Mouse (Mus musculus): ENCODE measurements around the gene Drc1.

Gene Drc1

GRCm38 (mm10) chr5:30287106-30287882 is 6.1 kb downstream of the Drc1 start:
- DNase-seq (ENCODE audit: low spot score in 2 of 2) = no peak

DNA sequence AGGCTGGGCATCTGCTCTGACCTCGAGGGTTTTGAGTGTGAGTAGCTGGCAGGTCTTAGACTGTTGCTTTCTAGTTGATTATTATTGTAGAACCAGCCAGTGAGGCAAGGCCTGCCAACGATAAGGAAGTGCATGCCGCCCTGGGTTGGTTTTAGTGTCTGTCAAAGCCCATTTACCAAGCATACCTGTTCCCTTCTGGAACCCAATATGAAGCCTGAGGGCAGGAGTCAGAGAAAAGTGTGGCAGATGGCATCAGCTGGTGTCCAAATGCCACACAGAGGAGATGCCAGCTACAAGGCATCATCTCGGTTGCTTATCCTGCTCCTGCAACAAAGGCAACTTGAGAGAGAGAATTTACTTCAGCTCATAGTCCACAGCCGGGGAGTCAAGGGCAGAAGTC is 59.6 kb downstream of the Drc1 start:
- DNase-seq (ENCODE audit: low spot score in 2 of 2) = no peak

DNA sequence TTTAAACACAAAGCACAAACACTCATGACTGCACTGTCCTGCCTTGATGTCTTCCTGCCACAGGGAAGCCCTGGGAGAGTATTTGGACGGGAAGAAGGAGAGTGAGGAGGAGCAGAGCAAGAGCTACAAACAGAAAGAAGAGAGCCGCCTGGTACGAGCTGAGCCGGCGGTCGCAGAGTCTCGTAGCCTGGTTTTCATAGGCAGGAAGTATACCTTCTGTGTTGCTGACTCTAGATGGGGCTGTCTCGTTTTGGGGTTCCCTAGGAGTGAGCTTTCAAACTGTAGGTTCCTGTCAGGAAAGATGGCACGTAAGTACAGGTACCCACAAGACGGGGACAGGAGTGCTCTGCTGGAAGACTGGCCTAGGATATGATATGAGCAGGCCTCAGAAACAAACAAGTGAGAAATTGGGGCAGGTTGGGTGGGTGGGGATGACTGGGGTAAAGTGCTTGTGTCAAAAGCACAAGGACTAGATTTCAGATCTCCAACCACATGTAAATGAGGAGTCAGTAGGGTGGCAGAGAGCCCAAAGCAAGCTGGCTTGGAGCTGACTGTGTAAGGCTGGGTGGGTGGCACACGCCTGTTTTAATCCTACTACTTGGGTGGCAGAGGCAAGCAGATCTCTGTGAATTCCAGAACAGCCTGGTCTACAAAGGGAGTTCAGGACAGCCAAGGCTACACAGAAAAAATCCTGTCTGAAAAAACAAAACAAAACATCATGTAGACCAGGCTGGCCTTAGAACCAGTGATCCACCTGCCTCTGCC is 60.6 kb downstream of the Drc1 start:
- no peak for DNase-seq (ENCODE audit: low spot score in 2 of 2)

DNA sequence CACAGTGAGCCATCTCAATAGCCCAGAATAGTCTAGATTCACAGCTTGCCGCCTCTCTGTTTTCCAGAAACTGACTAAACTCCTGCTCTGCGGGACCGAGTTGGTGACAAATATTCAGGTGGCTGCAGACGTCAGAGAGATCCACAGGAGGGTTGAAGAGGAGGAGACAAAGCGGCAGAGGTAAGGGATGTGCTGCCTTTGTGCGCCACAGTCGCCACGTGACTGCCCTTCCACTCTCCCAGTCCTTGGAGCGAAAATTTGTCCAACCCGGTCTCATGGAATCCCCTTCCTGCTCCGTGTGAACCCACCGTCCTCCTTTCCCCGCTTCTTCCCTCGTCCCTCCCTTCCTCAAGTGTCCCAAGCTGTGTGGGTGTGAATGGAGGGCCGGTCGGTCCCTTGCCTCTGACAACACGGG is 61.4 kb downstream of the Drc1 start:
- no peak for DNase-seq (ENCODE audit: low spot score in 2 of 2)

DNA sequence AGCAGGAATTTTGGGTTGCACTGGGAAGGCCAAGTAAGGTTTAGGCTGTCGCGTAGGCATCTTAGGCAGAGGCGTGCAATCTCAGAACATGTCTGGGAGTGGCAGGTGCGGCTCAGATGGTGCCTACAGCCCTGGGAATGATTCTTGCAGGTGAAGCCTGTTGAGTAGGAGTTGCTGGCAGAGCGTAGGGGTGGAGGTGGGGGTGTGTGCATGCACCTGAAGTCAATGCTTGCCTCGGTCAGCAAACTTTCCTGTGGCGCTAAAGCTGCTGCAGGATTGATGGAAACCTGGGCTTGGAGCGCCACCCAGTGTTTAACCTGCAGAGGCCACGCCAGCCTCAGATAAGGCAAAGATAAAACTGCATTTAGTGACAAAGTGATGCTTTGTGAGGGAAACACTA is 61.9 kb downstream of the Drc1 start:
- peak; percentile 23 to 69 for DNase-seq (ENCODE audit: low spot score in 2 of 2)

DNA sequence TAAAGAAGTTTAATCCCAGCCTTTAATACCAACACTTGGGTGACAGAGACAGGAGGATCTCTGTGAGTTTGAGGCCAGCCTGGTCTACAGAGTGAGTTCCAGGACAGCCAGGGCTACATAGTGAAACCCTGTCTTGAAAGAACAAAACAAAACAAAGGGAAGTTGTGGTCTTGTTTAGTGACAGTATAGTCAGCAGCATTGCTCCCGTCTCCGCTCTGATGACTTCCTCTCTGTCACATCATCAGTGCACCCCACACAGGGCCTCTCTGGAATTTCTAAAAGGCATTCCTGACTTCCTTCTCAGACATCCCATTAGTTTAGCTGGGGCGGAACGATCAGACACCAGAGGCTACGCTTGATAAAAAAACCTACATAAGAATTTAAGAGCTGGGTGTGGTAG is 62.7 kb downstream of the Drc1 start:
- no peak for DNase-seq (ENCODE audit: low spot score in 2 of 2)

DNA sequence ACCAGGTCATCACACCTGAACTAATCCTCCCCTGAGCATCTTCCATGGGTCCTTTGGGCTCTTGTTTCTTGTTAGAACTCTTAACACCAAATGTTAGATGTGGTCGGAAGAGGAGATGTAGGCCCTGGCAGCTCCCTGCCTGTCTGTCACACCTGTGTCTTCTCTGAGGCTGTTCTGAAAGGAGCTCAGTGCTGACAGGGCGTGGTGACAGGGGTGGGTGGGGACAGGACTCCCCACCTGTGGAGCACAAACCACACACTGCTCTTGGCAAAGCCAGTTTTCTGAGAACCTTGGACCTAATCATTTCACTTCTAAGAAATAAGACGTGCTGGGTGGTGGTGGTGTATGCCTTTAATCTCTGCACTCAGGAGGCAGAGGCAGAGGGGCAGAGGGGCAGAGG is 72.4 kb downstream of the Drc1 start:
- no peak for DNase-seq (ENCODE audit: low spot score in 2 of 2)

DNA sequence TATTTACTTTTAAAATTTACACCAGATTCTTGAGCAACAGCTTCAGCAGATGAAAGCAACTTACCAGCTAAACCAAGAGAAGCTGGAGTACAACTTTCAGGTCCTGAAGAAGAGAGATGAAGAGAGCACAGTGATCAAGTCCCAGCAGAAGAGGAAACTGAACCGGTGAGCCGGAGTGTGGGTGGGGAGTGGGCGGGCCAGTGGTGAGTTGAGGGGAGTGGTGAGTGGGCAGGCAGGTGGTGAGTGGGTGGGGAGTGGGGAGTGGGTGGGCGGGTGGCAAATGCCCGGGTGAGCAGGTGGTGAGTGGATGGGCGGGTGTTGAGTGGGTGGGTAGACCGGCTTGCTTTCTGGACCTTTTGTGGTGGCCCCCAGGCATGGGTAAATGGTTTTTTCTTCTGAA is 73.9 kb downstream of the Drc1 start:
- DNase-seq (ENCODE audit: low spot score in 2 of 2) = no peak

- no peak for DNase-seq (ENCODE audit: low spot score in 2 of 2)
These were observed 74.5 kb downstream of the Drc1 start for GRCm38 (mm10) chr5:30355559-30356159.

- DNase-seq (ENCODE audit: low spot score in 2 of 2) = no peak
These were observed 75.5 kb downstream of the Drc1 start for GRCm38 (mm10) chr5:30356647-30357046.

GRCm38 (mm10) chr5:30358436-30359099 is 77.4 kb downstream of the Drc1 start:
- no peak for DNase-seq (ENCODE audit: low spot score in 2 of 2)

GRCm38 (mm10) chr5:30367405-30367804 is 86.2 kb downstream of the Drc1 start:
- no peak for DNase-seq (ENCODE audit: low spot score in 2 of 2)

DNA sequence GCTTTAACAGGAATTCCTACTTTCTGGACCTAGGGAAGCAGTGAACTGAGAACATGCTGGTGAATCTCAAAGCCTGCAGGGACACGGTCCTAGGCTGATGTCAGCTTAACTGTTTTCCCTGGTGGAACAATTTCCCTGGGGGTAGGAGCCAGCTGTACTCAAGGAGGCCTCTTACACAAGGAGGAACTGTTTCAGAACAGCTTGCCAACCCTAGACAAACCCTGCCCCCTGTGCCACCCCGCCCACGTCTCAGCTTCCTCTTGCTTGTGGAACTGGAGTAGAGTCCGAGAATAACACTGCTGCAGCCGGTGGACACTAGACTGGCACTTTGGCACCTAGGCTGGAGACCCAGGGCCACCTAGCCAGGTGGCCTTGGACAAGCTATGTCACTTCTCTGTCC is 88.2 kb downstream of the Drc1 start:
- DNase-seq (ENCODE audit: low spot score in 2 of 2) = peak in 1 of 2 experiments; percentile 48

GRCm38 (mm10) chr5:30382876-30383275 is 101.7 kb downstream of the Drc1 start:
- no peak for DNase-seq (ENCODE audit: low spot score in 2 of 2)

- no peak for DNase-seq (ENCODE audit: low spot score in 2 of 2)
These were observed 106.5 kb downstream of the Drc1 start for GRCm38 (mm10) chr5:30387726-30388125.

DNA sequence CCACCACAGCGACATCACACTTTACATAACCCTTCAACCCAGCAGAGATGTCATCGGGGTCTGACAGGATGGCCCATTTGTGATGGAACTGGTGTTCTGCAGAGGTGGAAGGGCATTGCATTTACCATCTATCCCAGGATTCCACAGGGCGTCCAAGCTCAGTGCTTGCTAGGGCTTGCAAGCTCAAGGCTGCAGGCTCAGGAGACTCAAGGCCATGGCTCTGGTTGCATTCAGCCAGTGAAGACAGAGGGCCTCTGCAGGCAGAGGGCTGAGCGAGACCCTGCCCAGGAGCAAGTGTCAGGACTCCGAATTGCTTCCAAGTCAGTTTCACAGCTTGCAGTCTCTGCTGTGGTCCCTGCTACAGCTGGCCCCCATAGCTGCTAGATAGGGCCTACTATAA is 108.6 kb downstream of the Drc1 start:
- DNase-seq (ENCODE audit: low spot score in 2 of 2) = no peak

- DNase-seq (ENCODE audit: low spot score in 2 of 2) = peak; percentile 49 to 76
These were observed 110.3 kb downstream of the Drc1 start for GRCm38 (mm10) chr5:30391473-30391872.

DNA sequence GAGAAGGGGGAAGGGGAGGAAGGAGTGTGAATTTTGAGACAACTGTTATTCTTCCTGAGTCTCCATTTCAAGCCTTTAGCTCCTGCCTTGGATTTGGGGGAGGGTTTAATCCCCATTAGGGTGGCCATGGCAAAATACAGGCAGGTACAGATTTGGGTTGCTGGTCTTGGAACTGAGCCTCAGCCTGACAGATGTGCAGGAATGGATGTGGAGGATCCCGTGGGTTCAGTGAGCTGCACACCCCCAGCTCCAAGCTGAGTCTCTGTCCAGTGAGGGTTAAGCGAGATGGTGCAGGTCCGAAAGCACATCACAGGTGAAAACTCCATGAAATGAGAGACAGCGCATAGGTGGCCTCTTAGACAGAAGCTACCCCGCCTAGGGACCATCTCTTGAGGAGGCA is 119.3 kb downstream of the Drc1 start:
- no peak for DNase-seq (ENCODE audit: low spot score in 2 of 2)

DNA sequence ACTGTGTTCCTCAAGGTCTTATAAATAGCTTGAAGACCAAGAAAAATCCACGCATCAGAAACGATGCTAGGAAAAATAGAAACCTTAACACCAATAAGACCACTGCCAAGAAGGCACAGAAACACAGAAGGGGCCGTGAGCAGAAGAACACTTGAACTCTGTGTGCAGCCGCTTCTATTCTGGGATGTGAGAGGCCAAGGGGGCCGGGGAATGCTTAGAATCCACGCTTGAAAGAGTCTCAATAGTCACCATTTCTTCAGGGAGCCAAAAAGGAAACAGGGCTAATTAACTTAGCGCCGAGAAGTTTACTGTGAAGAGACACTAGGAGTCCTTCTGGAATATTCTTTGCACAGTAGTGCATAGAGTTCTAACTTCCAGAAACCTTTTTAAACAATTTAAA is 120.0 kb downstream of the Drc1 start:
- DNase-seq (ENCODE audit: low spot score in 2 of 2) = no peak

- no peak for DNase-seq (ENCODE audit: low spot score in 2 of 2)
These were observed 125.7 kb downstream of the Drc1 start for GRCm38 (mm10) chr5:30406876-30407275.

GRCm38 (mm10) chr5:30411524-30411923 is 130.3 kb downstream of the Drc1 start:
- no peak for DNase-seq (ENCODE audit: low spot score in 2 of 2)

GRCm38 (mm10) chr5:30415381-30415780 is 134.2 kb downstream of the Drc1 start:
- no peak for DNase-seq (ENCODE audit: low spot score in 2 of 2)

All from spleen, postnatal 10 days (tissue).